Comparison of ENCODE assay signal across 8 mouse cellular contexts in the genomic region with DNA sequence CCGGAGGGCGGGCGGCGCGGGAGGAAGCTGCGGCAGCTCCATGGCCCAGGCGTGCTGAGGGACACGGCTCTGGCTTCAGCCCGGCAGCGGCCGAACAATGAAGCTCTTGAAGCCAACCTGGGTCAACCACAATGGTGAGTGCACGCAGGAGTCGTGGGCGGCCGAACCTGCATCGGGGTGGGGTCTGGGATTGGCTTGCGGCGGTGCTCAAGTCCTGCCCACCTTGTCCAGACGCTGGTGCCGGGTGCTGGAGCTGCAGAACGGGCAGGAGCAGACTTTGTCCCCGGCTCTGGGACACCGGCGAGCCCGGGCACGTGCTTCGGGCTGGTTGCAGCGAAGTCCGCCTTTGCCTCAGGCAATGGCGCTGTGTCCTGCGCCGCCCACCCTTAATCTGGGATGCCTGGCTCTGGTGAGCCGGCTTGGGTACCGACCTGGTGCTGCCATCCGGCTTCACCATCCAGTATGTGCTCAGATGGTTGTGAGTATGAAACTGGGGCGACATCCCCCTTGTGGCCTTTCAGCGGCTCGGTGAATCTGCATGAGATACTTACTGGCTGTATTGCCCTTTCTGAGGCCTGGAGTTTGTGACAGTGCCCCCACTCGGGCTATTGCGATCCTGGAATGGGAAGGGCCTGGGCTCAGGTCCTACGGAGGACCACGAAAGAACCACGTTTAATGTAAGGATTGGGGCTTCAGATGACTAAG. TPM values are rescaled to one million over a fixed set of nuclear protein-coding genes. Genes with fewer than 3 reads are reported as not detected.
DNase-seq lines count a peak whose midpoint lies in the region; ATAC-seq and TF ChIP-seq lines count a peak whose summit lies in the region.

No protein-coding gene starts in this region.

- peaks cover 20 to 62% of the 10 kb centered on the region in 2 experiments for H3K36me3 ChIP-seq in CH12.LX (replicated peaks in 1 of 2; ENCODE audit: control insufficient read depth in 1 of 2, insufficient read depth in 1 of 2, low read length in 1 of 2)
- H3K36me3 ChIP-seq in forebrain, embryonic 10.5 days (replicated peaks): peaks cover 64% of the 10 kb centered on the region
- H3K36me3 ChIP-seq in heart, postnatal 0 days (replicated peaks; ENCODE audit: control insufficient read depth, insufficient read depth, low read length): peaks cover 21% of the 10 kb centered on the region
- H3K36me3 ChIP-seq in liver, postnatal 0 days (replicated peaks; ENCODE audit: insufficient read depth, low read length): peaks cover 35% of the 10 kb centered on the region
- H3K36me3 ChIP-seq in neural tube, embryonic 12.5 days: peaks cover 24% of the 10 kb centered on the region

- dilution Hi-C loops in CH12.LX (cut with MboI; ENCODE audit: extremely low pct_ligation_motif_present, extremely low pct_unique_long_range_greater_than_20kb, low sequenced_read_pairs): no loop called here

- under 1% methylated on average over 41 of the region's 43 CpGs for WGBS in forebrain, embryonic 10.5 days
- WGBS in heart, postnatal 0 days: under 1% methylated on average over 42 of the region's 43 CpGs
- WGBS in liver, postnatal 0 days (ENCODE audit: insufficient replicate concordance): under 1% methylated on average over 37 of the region's 43 CpGs
- WGBS in neural tube, embryonic 12.5 days: under 1% methylated on average over 43 of the region's 43 CpGs

- H3K79me2 ChIP-seq in CH12.LX (replicated peaks; ENCODE audit: control insufficient read depth, extremely low read depth, insufficient read depth, poor library complexity, severe bottlenecking): peaks cover 66% of the 10 kb centered on the region

- H3K9me3 ChIP-seq in CH12.LX (replicated peaks; ENCODE audit: low read length): no peaks in the 10 kb centered on the region
- no peaks in the 10 kb centered on the region; the same call in 1 of the 2 replicates for H3K9me3 ChIP-seq in forebrain, embryonic 10.5 days
- H3K9me3 ChIP-seq in heart, postnatal 0 days (replicated peaks; ENCODE audit: control insufficient read depth, low read length): no peaks in the 10 kb centered on the region
- H3K9me3 ChIP-seq in liver, postnatal 0 days (ENCODE audit: low read length): no peaks in the 10 kb centered on the region
- H3K9me3 ChIP-seq in neural tube, embryonic 12.5 days: no peaks in the 10 kb centered on the region

- H3K4me2 ChIP-seq in CH12.LX (ENCODE audit: insufficient read depth, low read depth, poor library complexity, severe bottlenecking): peak overlapping the region; percentile 47
- H3K4me2 ChIP-seq in heart, postnatal 0 days (ENCODE audit: low read depth, low read length): peak overlapping the region; percentile 98
- H3K4me2 ChIP-seq in liver, postnatal 0 days (ENCODE audit: low read depth, low read length): peak overlapping the region; percentile 98
- peak overlapping the region; percentile 80 for H3K4me2 ChIP-seq in neural tube, embryonic 12.5 days (replicated peaks)

- peak overlapping the region; percentile 78 for H3K9ac ChIP-seq in CH12.LX (ENCODE audit: insufficient read depth, low read depth)
- peak overlapping the region; percentile 87 for H3K9ac ChIP-seq in heart, postnatal 0 days (replicated peaks; ENCODE audit: low read depth, low read length)
- peak overlapping the region; percentile 95 for H3K9ac ChIP-seq in liver, postnatal 0 days (replicated peaks)
- peak overlapping the region; percentile 90 for H3K9ac ChIP-seq in neural tube, embryonic 12.5 days

- TF ChIP-seq EP300 in CH12.LX (IDR thresholded peaks at IDR 0.05; ENCODE audit: low read length): no peak
- no peak for TF ChIP-seq EP300 in heart, postnatal 0 days (IDR thresholded peaks at IDR 0.05; ENCODE audit: low read depth)
- TF ChIP-seq EP300 in liver, postnatal 0 days (IDR thresholded peaks at IDR 0.05; ENCODE audit: low read depth): no peak

- peak in 1 of 2 experiments; percentile 73; a peak in 2 of 4 replicates for TF ChIP-seq CTCF in CH12.LX (conservative IDR thresholded peaks at IDR 0.05 in 1 of 2, IDR thresholded peaks at IDR 0.05 in 1 of 2; ENCODE audit: low read depth in 2 of 2, low read length in 2 of 2)
- peak; percentile 40 for TF ChIP-seq CTCF in heart, postnatal 0 days (IDR thresholded peaks at IDR 0.05; ENCODE audit: low read depth)
- TF ChIP-seq CTCF in liver, postnatal 0 days (IDR thresholded peaks at IDR 0.05; ENCODE audit: low read depth): peak; percentile 64

- ATAC-seq in heart, postnatal 0 days (ENCODE audit: insufficient read depth, low read depth): peak; percentile 6; the same call in 1 of the 2 replicates
- peak; percentile 22 for ATAC-seq in liver, postnatal 0 days
- peak; percentile 57 for ATAC-seq in neural tube, embryonic 12.5 days (ENCODE audit: low FRiP score, low read depth)

- TF ChIP-seq POLR2A in CH12.LX (IDR thresholded peaks at IDR 0.05; ENCODE audit: low read depth, low read length): peak; percentile 48; the same call in 1 of the 2 replicates

- H3K4me1 ChIP-seq in CH12.LX (ENCODE audit: control insufficient read depth in 1 of 2, insufficient read depth in 2 of 2): peaks cover 2 to 57% of the 10 kb centered on the region in 2 experiments; a peak in 3 of 4 replicates
- H3K4me1 ChIP-seq in forebrain, embryonic 10.5 days: peaks cover 18% of the 10 kb centered on the region
- H3K4me1 ChIP-seq in heart, postnatal 0 days (ENCODE audit: control insufficient read depth, insufficient read depth): peaks cover 6% of the 10 kb centered on the region
- peaks cover 34% of the 10 kb centered on the region for H3K4me1 ChIP-seq in liver, postnatal 0 days (ENCODE audit: insufficient read depth)
- peaks cover 20% of the 10 kb centered on the region; the same call in 1 of the 2 replicates for H3K4me1 ChIP-seq in neural tube, embryonic 12.5 days

- H3K27ac ChIP-seq in CH12.LX (ENCODE audit: insufficient read depth, low read depth): peak overlapping the region; percentile 84
- peak overlapping the region; percentile 92 for H3K27ac ChIP-seq in forebrain, embryonic 10.5 days
- peak overlapping the region; percentile 92 for H3K27ac ChIP-seq in heart, postnatal 0 days (ENCODE audit: low read depth)
- peak overlapping the region; percentile 97 for H3K27ac ChIP-seq in liver, postnatal 0 days (ENCODE audit: low read depth)
- peak overlapping the region; percentile 82 for H3K27ac ChIP-seq in neural tube, embryonic 12.5 days

- TF ChIP-seq RAD21 in CH12.LX (IDR thresholded peaks at IDR 0.05; ENCODE audit: low read depth, low read length): no peak; the same call in 1 of the 2 replicates

- no peaks in the 10 kb centered on the region for H3K27me3 ChIP-seq in CH12.LX (replicated peaks)
- no peaks in the 10 kb centered on the region for H3K27me3 ChIP-seq in forebrain, embryonic 10.5 days (ENCODE audit: poor library complexity, severe bottlenecking)
- no peaks in the 10 kb centered on the region for H3K27me3 ChIP-seq in heart, postnatal 0 days (ENCODE audit: control insufficient read depth, insufficient read depth, low read length)
- H3K27me3 ChIP-seq in liver, postnatal 0 days (ENCODE audit: insufficient read depth, low read length): no peaks in the 10 kb centered on the region
- no peaks in the 10 kb centered on the region for H3K27me3 ChIP-seq in neural tube, embryonic 12.5 days (replicated peaks)

- H3K4me3 ChIP-seq in CH12.LX (replicated peaks in 1 of 3; ENCODE audit: low read depth in 2 of 3, low read length in 2 of 3, poor library complexity in 1 of 3): peak overlapping the region; percentile 91 to 95 (median 93)
- H3K4me3 ChIP-seq in forebrain, embryonic 10.5 days: peak overlapping the region; percentile 85
- peak overlapping the region; percentile 83 for H3K4me3 ChIP-seq in heart, postnatal 0 days (ENCODE audit: low read depth, low read length)
- H3K4me3 ChIP-seq in liver, postnatal 0 days (ENCODE audit: low read depth, low read length): peak overlapping the region; percentile 77
- peak overlapping the region; percentile 92 for H3K4me3 ChIP-seq in neural tube, embryonic 12.5 days

- in situ Hi-C loops in CH12.LX (cut with MboI; ENCODE audit: low pct_ligation_motif_present, low pct_unique_long_range_greater_than_20kb, low sequenced_read_pairs): loop anchor here (10.0 kb wide), 1 partner anchor 207 kb away; no protein-coding TSS in a partner anchor

- DNase-seq in CH12.LX (ENCODE audit: extremely low read depth): peak; percentile 85
- peak; percentile 69 for DNase-seq in brain, adult 2 months (ENCODE audit: low read depth, low spot score)
- peak; percentile 74 for DNase-seq in forebrain, embryonic 10.5 days (ENCODE audit: extremely low spot score, low spot score)
- DNase-seq in heart, postnatal 0 days (ENCODE audit: low spot score): peak; percentile 12
- DNase-seq in kidney, postnatal 36 days: peak; percentile 61 to 74
- peak; percentile 72 for DNase-seq in liver, postnatal 0 days
- DNase-seq in testis, postnatal 14 days (ENCODE audit: low spot score): peak; percentile 73

RNA-seq across cellular contexts. Expression of gene Hira, which starts 0.7 kb away (rescaled TPM):
- total RNA-seq in CH12.LX (2012; rRNA removed): 45.8 and 56.1 TPM in 2 replicates
- 108 and 125 TPM in 2 replicates for total RNA-seq in CH12.LX (2014; rRNA removed)
- 139 and 187 TPM in 2 replicates for polyA plus RNA-seq in CH12.LX (2012; ENCODE audit: insufficient read length, low read depth)
- polyA plus RNA-seq in forebrain, embryonic 10.5 days (2016; fragmentation: Nextera tagmentation; extraction: Ambion mirVana): 20.5 and 25.8 TPM in 2 replicates
- total RNA-seq in heart, postnatal 0 days (2014; rRNA removed; ENCODE audit: low replicate concordance): 19.0 and 21.8 TPM in 2 replicates
- polyA plus RNA-seq in heart, postnatal 0 days (2015; fragmentation: Nextera tagmentation; extraction: Ambion mirVana): 5.2 and 6.7 TPM in 2 replicates
- 2.6 and 3.1 TPM in 2 replicates for polyA plus RNA-seq in liver, postnatal 0 days (2015; fragmentation: Nextera tagmentation; extraction: Ambion mirVana)
- polyA plus RNA-seq in neural tube, embryonic 12.5 days (2016; fragmentation: Nextera tagmentation; extraction: Ambion mirVana): 23.7 and 24.6 TPM in 2 replicates

RNA-seq across cellular contexts. Expression of gene Mrpl40, which starts 0.9 kb away (rescaled TPM):
- total RNA-seq in CH12.LX (2012; rRNA removed): 115 and 159 TPM in 2 replicates
- 188 and 211 TPM in 2 replicates for total RNA-seq in CH12.LX (2014; rRNA removed)
- polyA plus RNA-seq in CH12.LX (2012; ENCODE audit: insufficient read length, low read depth): 171 and 182 TPM in 2 replicates
- 137 and 140 TPM in 2 replicates for polyA plus RNA-seq in forebrain, embryonic 10.5 days (2016; fragmentation: Nextera tagmentation; extraction: Ambion mirVana)
- 10.1 and 24.9 TPM in 2 replicates for total RNA-seq in heart, postnatal 0 days (2014; rRNA removed; ENCODE audit: low replicate concordance)
- polyA plus RNA-seq in heart, postnatal 0 days (2015; fragmentation: Nextera tagmentation; extraction: Ambion mirVana): 83.7 and 87.1 TPM in 2 replicates
- polyA plus RNA-seq in liver, postnatal 0 days (2015; fragmentation: Nextera tagmentation; extraction: Ambion mirVana): 41.4 and 42.0 TPM in 2 replicates
- 85.8 and 90.4 TPM in 2 replicates for polyA plus RNA-seq in neural tube, embryonic 12.5 days (2016; fragmentation: Nextera tagmentation; extraction: Ambion mirVana)

RNA-seq across cellular contexts. Expression of gene Gm28539, which starts 41.2 kb away (rescaled TPM):
- total RNA-seq in CH12.LX (2012; rRNA removed): 2.9 and 3.9 TPM in 2 replicates
- 0.35 TPM in 1 of 2 replicates, not detected in the other for total RNA-seq in CH12.LX (2014; rRNA removed)
- polyA plus RNA-seq in CH12.LX (2012; ENCODE audit: insufficient read length, low read depth): 12.2 and 23.9 TPM in 2 replicates
- polyA plus RNA-seq in forebrain, embryonic 10.5 days (2016; fragmentation: Nextera tagmentation; extraction: Ambion mirVana): not detected in 2 replicates
- 2.1 and 13.1 TPM in 2 replicates for total RNA-seq in heart, postnatal 0 days (2014; rRNA removed; ENCODE audit: low replicate concordance)
- polyA plus RNA-seq in heart, postnatal 0 days (2015; fragmentation: Nextera tagmentation; extraction: Ambion mirVana): not detected in 2 replicates
- not detected in 2 replicates for polyA plus RNA-seq in liver, postnatal 0 days (2015; fragmentation: Nextera tagmentation; extraction: Ambion mirVana)
- polyA plus RNA-seq in neural tube, embryonic 12.5 days (2016; fragmentation: Nextera tagmentation; extraction: Ambion mirVana): 0.23 TPM in 1 of 2 replicates, not detected in the other

RNA-seq across cellular contexts. Expression of gene 2510002D24Rik, which starts 41.2 kb away (rescaled TPM):
- total RNA-seq in CH12.LX (2012; rRNA removed): 69.9 and 84.9 TPM in 2 replicates
- total RNA-seq in CH12.LX (2014; rRNA removed): 66.2 and 70.2 TPM in 2 replicates
- polyA plus RNA-seq in CH12.LX (2012; ENCODE audit: insufficient read length, low read depth): 63.9 and 78.0 TPM in 2 replicates
- polyA plus RNA-seq in forebrain, embryonic 10.5 days (2016; fragmentation: Nextera tagmentation; extraction: Ambion mirVana): 29.7 and 31.3 TPM in 2 replicates
- 34.7 and 45.6 TPM in 2 replicates for total RNA-seq in heart, postnatal 0 days (2014; rRNA removed; ENCODE audit: low replicate concordance)
- polyA plus RNA-seq in heart, postnatal 0 days (2015; fragmentation: Nextera tagmentation; extraction: Ambion mirVana): 30.6 and 32.9 TPM in 2 replicates
- polyA plus RNA-seq in liver, postnatal 0 days (2015; fragmentation: Nextera tagmentation; extraction: Ambion mirVana): 9.7 and 11.8 TPM in 2 replicates
- polyA plus RNA-seq in neural tube, embryonic 12.5 days (2016; fragmentation: Nextera tagmentation; extraction: Ambion mirVana): 25.5 and 27.0 TPM in 2 replicates

Comparison
In these comparisons a context has a peak if more than half of its experiments do, and no peak if none do; other contexts are left out.
1. Peak in every context shown above with its lines: DNase-seq, ATAC-seq, H3K4me3 ChIP-seq and H3K27ac ChIP-seq.
2. DNase-seq: peak in every context shown above with its lines; median percentile 85 in CH12.LX; 74 in forebrain, embryonic 10.5 days; 73 in testis, postnatal 14 days; 72 in liver, postnatal 0 days; 69 in brain, adult 2 months; 68 in kidney, postnatal 36 days; 12 in heart, postnatal 0 days.
3. H3K4me2 ChIP-seq: peak in every context shown above with its lines; median percentile 98 in heart, postnatal 0 days; 98 in liver, postnatal 0 days; 80 in neural tube, embryonic 12.5 days; 47 in CH12.LX.
4. ATAC-seq: peak in every context shown above with its lines; median percentile 57 in neural tube, embryonic 12.5 days; 22 in liver, postnatal 0 days; 6 in heart, postnatal 0 days.
5. RNA of gene Gm28539, which starts 41.2 kb away (polyA plus RNA-seq): 12.2 to 23.9 TPM in CH12.LX; not detected in forebrain, embryonic 10.5 days, not detected in heart, postnatal 0 days, not detected in liver, postnatal 0 days and 0.23 TPM in neural tube, embryonic 12.5 days; every median in the first group is over 10 times any median in the second.